21 mouse cellular contexts compared by ENCODE assay signal in the genomic region with DNA sequence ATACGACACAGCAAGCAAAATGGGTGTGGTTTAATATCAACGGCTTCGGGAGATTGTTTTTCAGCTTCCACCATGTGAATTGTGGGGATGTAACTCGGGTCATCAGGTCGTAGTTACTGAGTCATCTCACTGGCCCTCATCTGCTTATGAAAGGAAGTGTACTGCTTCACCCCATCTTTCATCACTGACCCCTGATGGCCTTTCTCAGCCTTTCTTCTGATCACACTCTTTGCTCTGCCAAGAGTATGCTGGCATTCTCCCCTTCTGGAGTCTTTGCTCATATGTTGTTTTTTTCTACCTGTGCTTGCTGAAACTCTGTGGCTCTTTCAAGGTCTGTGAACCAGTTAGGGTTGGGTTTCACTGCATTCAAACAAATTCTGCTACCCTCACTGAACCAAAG. TPM values are rescaled to one million over a fixed set of nuclear protein-coding genes. Genes with fewer than 3 reads are reported as not detected.
"Had no signal": no experiment of that assay in that cellular context is flagged by ENCODE, and none has a peak within 500 bp of the region (broad histone marks: within the 10 kb centered on the region; RNA-seq: fewer than 3 reads in every experiment).

No protein-coding gene starts in this region.

- H3K4me1 ChIP-seq: limb, embryonic 13.5 days; liver, embryonic 13.5 days; midbrain, embryonic 12.5 days; midbrain, embryonic 15.5 days had no signal

- H3K4me3 ChIP-seq: limb, embryonic 13.5 days; liver, embryonic 13.5 days; midbrain, embryonic 12.5 days; midbrain, embryonic 15.5 days; myocyte; neural tube, embryonic 13.5 days had no signal

- DNase-seq: kidney, postnatal 14 days; kidney, postnatal 4 days; left cerebral cortex, postnatal 4 days; liver; liver, embryonic 13.5 days; lung, embryonic 14.5 days; retina, postnatal 1 day; right cerebral cortex, postnatal 4 days; thymus, adult 2 months; thymus, postnatal 14 days; thymus, postnatal 4 days had no signal

- H3K27me3 ChIP-seq: limb, embryonic 13.5 days; liver, embryonic 13.5 days; midbrain, embryonic 15.5 days; neural tube, embryonic 13.5 days had no signal

- H3K9me3 ChIP-seq: limb, embryonic 13.5 days; liver, embryonic 13.5 days; midbrain, embryonic 12.5 days; midbrain, embryonic 15.5 days; neural tube, embryonic 13.5 days had no signal

- ATAC-seq: lung, postnatal 0 days; midbrain, embryonic 15.5 days had no signal

- H3K4me2 ChIP-seq: limb, embryonic 13.5 days; liver, embryonic 13.5 days; lung, embryonic 14.5 days; midbrain, embryonic 12.5 days; midbrain, embryonic 15.5 days; neural tube, embryonic 13.5 days had no signal

- H3K27ac ChIP-seq: limb, embryonic 13.5 days; liver, embryonic 13.5 days; macrophage; midbrain, embryonic 12.5 days; midbrain, embryonic 15.5 days; neural tube, embryonic 13.5 days; stomach, postnatal 0 days had no signal

- H3K36me3 ChIP-seq: limb, embryonic 13.5 days; liver, embryonic 13.5 days; midbrain, embryonic 12.5 days; midbrain, embryonic 15.5 days; neural tube, embryonic 13.5 days had no signal

- H3K9ac ChIP-seq: limb, embryonic 13.5 days; liver, embryonic 13.5 days; lung, embryonic 14.5 days; midbrain, embryonic 12.5 days; midbrain, embryonic 15.5 days; neural tube, embryonic 13.5 days had no signal

RNA-seq across cellular contexts. Expression of gene Tgm3, which starts 50.6 kb away (rescaled TPM):
- polyA plus RNA-seq: kidney, embryonic 16.5 days; liver, embryonic 13.5 days; liver, embryonic 16.5 days; lung, postnatal 0 days; macrophage; myocyte had no signal
